8 mouse cellular contexts compared by ENCODE assay signal in the genomic region with DNA sequence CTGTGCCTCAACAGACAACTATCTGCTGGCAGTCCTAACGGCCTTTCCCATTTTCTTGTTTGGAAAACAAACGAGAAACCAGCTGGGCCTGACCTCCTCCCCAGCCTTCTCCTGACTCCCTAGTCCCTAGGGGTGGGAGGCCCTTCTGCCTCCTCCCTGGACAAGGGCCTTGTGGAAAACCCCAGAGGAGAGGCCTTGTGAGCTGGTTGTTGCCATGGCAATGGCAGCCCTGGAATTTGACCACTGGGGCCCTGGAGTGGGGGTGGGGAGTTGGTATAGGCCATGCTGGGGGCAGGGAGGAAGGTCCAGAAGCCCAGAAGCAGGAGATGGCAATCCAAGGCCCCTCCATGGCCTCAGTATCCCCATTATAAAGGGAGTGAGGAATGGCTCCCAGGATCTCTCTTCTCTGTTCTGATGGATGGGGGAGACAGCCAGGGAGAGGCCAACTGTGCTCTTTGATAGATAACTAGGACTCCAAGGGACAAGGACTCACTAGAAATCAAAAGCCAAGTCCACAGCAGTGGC. TPM values are rescaled to one million over a fixed set of nuclear protein-coding genes. Genes with fewer than 3 reads are reported as not detected.
DNase-seq lines count a peak whose midpoint lies in the region; ATAC-seq and TF ChIP-seq lines count a peak whose summit lies in the region.

No protein-coding gene starts in this region.

- WGBS in heart, embryonic 15.5 days: 17% methylated on average over 2 of the region's 2 CpGs
- WGBS in olfactory bulb, adult 2 months: 48% methylated on average over 2 of the region's 2 CpGs

- ATAC-seq in heart, embryonic 15.5 days (replicated peaks; ENCODE audit: insufficient number of reproducible peaks, insufficient read depth, low FRiP score, low read depth): no peak

- H3K9ac ChIP-seq in heart, embryonic 15.5 days: no peak overlapping the region

- no peak overlapping the region for H3K4me3 ChIP-seq in heart, embryonic 15.5 days
- H3K4me3 ChIP-seq in olfactory bulb, adult 2 months (ENCODE audit: insufficient read depth, low read depth, low read length): no peak overlapping the region

- TF ChIP-seq POLR2A in olfactory bulb, adult 2 months (IDR thresholded peaks at IDR 0.05; ENCODE audit: insufficient read depth, low read depth, low read length): no peak

- H3K9me3 ChIP-seq in heart, embryonic 15.5 days (replicated peaks): no peaks in the 10 kb centered on the region

- no peaks in the 10 kb centered on the region for H3K27me3 ChIP-seq in heart, embryonic 15.5 days

- DNase-seq in ovary, postnatal 36 days (ENCODE audit: low spot score): peak; percentile 73
- no peak for DNase-seq in ovary, postnatal 14 days (ENCODE audit: low spot score)
- peak; percentile 77 to 86 for DNase-seq in kidney, postnatal 4 days
- DNase-seq in thymus, postnatal 0 days (ENCODE audit: low spot score): no peak
- DNase-seq in right cerebral cortex, postnatal 25 days: no peak
- DNase-seq in right cerebral cortex, postnatal 14 days: no peak

- H3K36me3 ChIP-seq in heart, embryonic 15.5 days: no peaks in the 10 kb centered on the region

- H3K4me2 ChIP-seq in heart, embryonic 15.5 days: peak overlapping the region; percentile 38

- H3K4me1 ChIP-seq in heart, embryonic 15.5 days (replicated peaks): peaks cover 91% of the 10 kb centered on the region
- peaks cover 68% of the 10 kb centered on the region for H3K4me1 ChIP-seq in olfactory bulb, adult 2 months (ENCODE audit: control insufficient read depth, insufficient read depth, low read length)

- peak overlapping the region; percentile 54 for H3K27ac ChIP-seq in heart, embryonic 15.5 days
- peak overlapping the region; percentile 79 for H3K27ac ChIP-seq in olfactory bulb, adult 2 months (ENCODE audit: insufficient read depth, low read depth, low read length)

- TF ChIP-seq CTCF in olfactory bulb, adult 2 months (IDR thresholded peaks at IDR 0.05; ENCODE audit: insufficient read depth, low read depth, low read length): no peak

RNA-seq across cellular contexts. Expression of a gene that starts 20.6 kb away (rescaled TPM):
- 4.1 and 6.6 TPM in 2 replicates for polyA plus RNA-seq in heart, embryonic 15.5 days (2015; fragmentation: Nextera tagmentation; extraction: Ambion mirVana)
- not detected in 2 replicates for polyA plus RNA-seq in olfactory bulb, adult 2 months (2012; ENCODE audit: insufficient read depth, insufficient read length, low replicate concordance, missing spikeins)
- 1.0 and 1.1 TPM in 2 replicates for polyA plus RNA-seq in thymus, postnatal 0 days (2015; fragmentation: Nextera tagmentation; extraction: Ambion mirVana)

RNA-seq across cellular contexts. Expression of a gene that starts 48.1 kb away (rescaled TPM):
- 2.5 and 4.9 TPM in 2 replicates for polyA plus RNA-seq in heart, embryonic 15.5 days (2015; fragmentation: Nextera tagmentation; extraction: Ambion mirVana)
- polyA plus RNA-seq in olfactory bulb, adult 2 months (2012; ENCODE audit: insufficient read depth, insufficient read length, low replicate concordance, missing spikeins): not detected in 2 replicates
- 12.3 and 12.9 TPM in 2 replicates for polyA plus RNA-seq in thymus, postnatal 0 days (2015; fragmentation: Nextera tagmentation; extraction: Ambion mirVana)

Comparison
In these comparisons a context has a peak if more than half of its experiments do, and no peak if none do; other contexts are left out.
1. DNase-seq: peak in ovary, postnatal 36 days (single experiment) and kidney, postnatal 4 days (2 of 2); none in ovary, postnatal 14 days (single experiment), thymus, postnatal 0 days (single experiment), right cerebral cortex, postnatal 25 days (single experiment) and right cerebral cortex, postnatal 14 days (single experiment).